Mouse (Mus musculus) ES-CJ7 (cell line): Measurements from ENCODE around the gene Tesmin.

Source experiments
- DNase-seq: peaks from one replicate; pipeline ENCODE4 v3.0.0; 2011; ENCODE audit warnings: low read depth, low spot score

The Tesmin gene

DNA sequence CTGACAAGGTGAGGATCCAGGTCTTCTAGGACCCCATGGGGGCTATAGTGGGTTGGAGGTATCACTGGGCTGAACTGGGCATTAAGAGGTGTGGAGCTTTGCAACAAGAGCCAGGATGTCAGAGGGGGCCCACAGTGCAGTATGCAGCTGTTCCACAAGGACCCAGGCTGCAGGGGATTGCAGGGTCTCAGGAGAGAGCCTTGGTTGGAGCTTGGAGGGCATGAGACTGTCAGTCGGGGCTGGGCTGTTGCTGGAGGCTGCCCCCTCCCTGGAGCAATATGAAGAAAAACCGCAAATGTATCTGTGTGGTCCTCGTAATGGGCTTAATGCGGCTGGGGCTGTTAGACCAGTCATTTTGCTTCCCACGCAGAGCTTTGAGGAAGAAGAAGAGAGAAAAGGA is 52.0 kb downstream of the Tesmin start:
- no peak for DNase-seq

DNA sequence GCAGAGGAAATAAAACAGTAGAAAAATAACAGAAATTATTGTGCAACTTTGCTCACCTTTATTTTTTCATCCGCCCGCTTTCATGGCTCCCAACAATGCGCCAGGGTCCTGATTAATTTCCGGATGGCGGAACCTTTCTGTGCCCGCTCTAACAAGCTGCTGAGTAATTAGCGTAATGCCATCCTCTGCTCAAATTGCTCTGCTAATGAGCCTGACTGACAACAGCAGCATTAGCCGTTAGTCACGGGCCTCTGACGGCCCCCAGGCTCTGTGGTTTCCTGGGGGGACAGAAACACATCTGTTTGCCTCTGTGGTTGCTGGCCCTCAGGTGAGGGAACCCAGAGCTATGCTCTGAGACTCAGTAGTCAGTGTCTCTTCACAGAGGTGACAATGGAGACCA is 52.4 kb downstream of the Tesmin start:
- no peak for DNase-seq

DNA sequence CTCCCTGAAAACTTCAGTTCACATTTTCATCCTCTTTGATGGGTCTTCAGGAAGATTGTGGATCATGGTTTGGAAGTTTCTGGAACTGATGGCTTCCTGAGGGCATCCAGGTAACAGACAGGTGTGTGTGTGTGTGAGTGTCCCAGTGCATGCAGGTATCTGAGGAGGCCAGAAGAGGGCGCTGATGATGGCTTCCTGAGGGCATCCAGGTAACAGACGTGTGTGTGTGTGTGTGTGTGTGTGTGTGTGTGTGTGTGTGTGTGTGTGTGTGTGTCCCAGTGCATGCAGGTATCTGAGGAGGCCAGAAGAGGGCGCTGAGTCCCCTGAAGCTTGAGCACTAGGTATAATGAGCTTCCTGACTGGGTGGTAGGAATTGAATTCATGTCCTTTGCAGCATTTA is 58.7 kb downstream of the Tesmin start:
- peak; percentile 41 for DNase-seq

DNA sequence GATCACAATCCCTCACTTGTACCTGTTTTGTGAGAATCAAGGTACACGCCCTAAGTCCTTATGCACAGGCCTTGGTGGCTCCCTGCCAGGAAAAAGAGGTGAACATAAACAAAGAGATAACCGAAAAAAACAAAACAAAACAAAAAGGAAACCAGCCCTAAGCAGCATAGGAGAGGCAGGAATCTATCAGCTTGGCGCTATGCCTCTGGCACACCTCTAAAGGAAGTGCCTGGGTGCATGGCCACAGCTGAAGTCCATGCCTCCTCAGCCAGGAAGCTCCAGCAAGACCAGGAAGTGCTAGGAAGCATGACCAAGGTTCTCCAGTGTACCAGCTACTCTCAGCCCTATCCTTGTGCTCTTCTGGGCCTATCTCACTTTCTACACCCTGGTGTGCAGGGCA is 60.6 kb downstream of the Tesmin start:
- DNase-seq, result no peak

DNA sequence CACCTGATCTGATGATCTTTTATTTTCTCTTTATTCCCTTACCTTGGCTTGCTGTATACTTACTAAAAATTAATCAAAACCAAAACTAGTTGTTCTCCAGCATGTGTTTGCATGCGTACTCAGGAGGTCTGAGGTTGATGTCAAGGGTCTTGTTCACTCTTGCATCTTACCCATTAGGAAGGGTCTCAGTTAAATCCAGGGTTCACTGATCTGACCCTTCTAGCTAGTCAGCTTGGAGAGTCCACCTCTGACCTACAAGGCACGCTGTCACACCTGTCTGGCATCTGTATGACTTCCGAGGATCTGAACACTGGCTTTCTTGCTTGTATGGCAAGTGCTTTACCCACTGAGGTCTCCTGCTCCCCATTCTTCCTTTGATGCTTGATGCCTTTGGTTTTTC is 62.1 kb downstream of the Tesmin start:
- no peak for DNase-seq

DNA sequence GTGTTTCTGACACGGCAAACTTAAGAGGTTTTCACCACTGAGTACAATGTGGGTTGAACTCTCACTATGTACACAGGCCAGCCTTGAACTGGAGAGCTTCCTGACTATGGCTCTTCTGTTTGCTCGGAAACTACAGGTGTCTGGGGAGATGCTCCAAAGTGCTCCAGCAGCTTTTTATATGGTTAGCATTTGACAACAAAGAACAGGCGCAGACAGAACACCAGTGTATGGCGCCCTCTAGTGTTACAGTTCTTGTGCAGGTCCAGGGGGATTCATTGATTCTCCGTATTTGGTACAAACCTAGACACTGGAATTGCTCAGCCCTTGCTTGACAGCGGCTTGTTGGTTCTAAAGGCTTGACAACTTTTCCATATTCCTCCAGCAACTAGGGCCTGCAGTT is 62.5 kb downstream of the Tesmin start:
- DNase-seq, result peak; percentile 80

DNA sequence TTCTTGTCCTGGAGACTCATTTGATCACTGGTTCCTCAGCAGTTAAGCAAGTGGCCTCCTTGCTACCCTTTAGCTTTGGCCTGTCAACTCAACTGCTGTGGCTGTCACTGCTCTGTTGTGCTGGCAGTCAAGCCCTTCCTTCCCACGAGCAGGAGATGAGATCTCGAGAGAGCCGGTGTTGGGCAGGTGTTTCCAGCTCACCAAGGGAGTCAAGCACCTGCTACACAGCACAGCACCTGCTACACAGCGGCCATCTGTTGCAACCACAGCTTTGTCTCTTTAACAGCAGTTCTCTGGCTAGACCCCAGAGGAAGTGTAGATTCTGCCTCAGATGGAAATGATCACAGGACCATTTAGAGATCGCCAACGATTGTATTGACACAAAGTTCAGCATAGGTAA is 63.0 kb downstream of the Tesmin start:
- no peak for DNase-seq
